9 mouse cellular contexts compared by ENCODE assay signal in the genomic region with DNA sequence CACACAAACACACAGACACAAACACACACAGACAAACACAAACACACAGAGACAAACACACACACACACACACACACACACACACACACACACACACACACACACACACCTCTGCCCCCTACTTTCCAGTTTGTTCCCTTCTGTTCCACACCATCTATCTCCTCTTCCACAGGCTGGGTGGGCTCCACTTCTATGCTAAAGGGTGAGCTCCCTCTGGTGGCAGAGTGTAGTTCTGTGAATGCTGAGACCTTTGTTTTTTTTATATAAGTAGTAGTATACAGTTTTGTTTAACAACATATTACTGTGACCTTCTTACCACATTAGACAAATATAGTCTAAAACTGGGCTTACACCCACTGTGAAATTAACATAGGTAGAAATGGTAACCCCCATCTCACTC.
DNase-seq lines count a peak whose midpoint lies in the region; ATAC-seq and TF ChIP-seq lines count a peak whose summit lies in the region.
"Had no signal": no experiment of that assay in that cellular context is flagged by ENCODE, and none has a peak within 500 bp of the region (broad histone marks: within the 10 kb centered on the region; RNA-seq: fewer than 3 reads in every experiment).

No protein-coding gene starts in this region.

- H3K27me3 ChIP-seq in heart, postnatal 0 days (ENCODE audit: control insufficient read depth, insufficient read depth, low read length), result no peaks in the 10 kb centered on the region
- H3K27me3 ChIP-seq in heart, embryonic 12.5 days (replicated peaks), result no peaks in the 10 kb centered on the region
- H3K27me3 ChIP-seq in embryonic facial prominence, embryonic 10.5 days (replicated peaks; ENCODE audit: low read depth, poor library complexity, severe bottlenecking), result no peaks in the 10 kb centered on the region
- H3K27me3 ChIP-seq in splenic B cell, adult 2 months (ENCODE audit: control insufficient read depth, insufficient read depth, low read length, poor library complexity, severe bottlenecking), result no peaks in the 10 kb centered on the region
- H3K27me3 ChIP-seq: limb, embryonic 15.5 days had no signal

- H3K4me3 ChIP-seq in heart, postnatal 0 days (ENCODE audit: low read depth, low read length), result no peak overlapping the region
- H3K4me3 ChIP-seq in heart, embryonic 12.5 days, result no peak overlapping the region
- no peak overlapping the region for H3K4me3 ChIP-seq in embryonic facial prominence, embryonic 10.5 days
- H3K4me3 ChIP-seq: limb, embryonic 15.5 days had no signal

- no peak for ATAC-seq in heart, postnatal 0 days (ENCODE audit: insufficient read depth, low read depth)
- no peak for ATAC-seq in heart, embryonic 12.5 days (ENCODE audit: insufficient number of reproducible peaks, low FRiP score)

- no peaks in the 10 kb centered on the region for H3K9me3 ChIP-seq in heart, postnatal 0 days (replicated peaks; ENCODE audit: control insufficient read depth, low read length)
- no peaks in the 10 kb centered on the region for H3K9me3 ChIP-seq in heart, embryonic 12.5 days (replicated peaks)
- H3K9me3 ChIP-seq in embryonic facial prominence, embryonic 10.5 days, result no peaks in the 10 kb centered on the region
- H3K9me3 ChIP-seq: limb, embryonic 15.5 days had no signal

- TF ChIP-seq CTCF in heart, postnatal 0 days (IDR thresholded peaks at IDR 0.05; ENCODE audit: low read depth), result peak; percentile 85

- H3K9ac ChIP-seq in heart, postnatal 0 days (replicated peaks; ENCODE audit: low read depth, low read length), result no peak overlapping the region
- H3K9ac ChIP-seq in heart, embryonic 12.5 days, result no peak overlapping the region
- H3K9ac ChIP-seq: limb, embryonic 15.5 days had no signal

- no peak overlapping the region for H3K4me2 ChIP-seq in heart, postnatal 0 days (ENCODE audit: low read depth, low read length)
- no peak overlapping the region for H3K4me2 ChIP-seq in heart, embryonic 12.5 days
- H3K4me2 ChIP-seq: limb, embryonic 15.5 days had no signal

- H3K27ac ChIP-seq in heart, postnatal 0 days (ENCODE audit: low read depth), result no peak overlapping the region
- H3K27ac ChIP-seq in heart, embryonic 12.5 days (ENCODE audit: poor library complexity, severe bottlenecking), result no peak overlapping the region
- no peak overlapping the region for H3K27ac ChIP-seq in embryonic facial prominence, embryonic 10.5 days (replicated peaks)
- H3K27ac ChIP-seq: limb, embryonic 15.5 days had no signal

- peak; percentile 50 for DNase-seq in heart, postnatal 0 days (ENCODE audit: low spot score)
- DNase-seq in A20 (ENCODE audit: low read depth, low spot score) (peak; percentile 55), NIH3T3 (ENCODE audit: low read depth) (peak; percentile 75)
- peak; percentile 47 for DNase-seq in embryonic facial prominence, embryonic 10.5 days (ENCODE audit: low spot score)
- DNase-seq in kidney, postnatal 36 days, result peak; percentile 40 to 80
- peak; percentile 11 for DNase-seq in lung, postnatal 25 days (ENCODE audit: low spot score)
- peak; percentile 75 for DNase-seq in splenic B cell, adult 2 months (ENCODE audit: low read depth, low spot score)

- no peak for TF ChIP-seq EP300 in heart, postnatal 0 days (IDR thresholded peaks at IDR 0.05; ENCODE audit: low read depth)

- H3K4me1 ChIP-seq in heart, postnatal 0 days (ENCODE audit: control insufficient read depth, insufficient read depth), result no peaks in the 10 kb centered on the region
- H3K4me1 ChIP-seq in heart, embryonic 12.5 days (replicated peaks), result no peaks in the 10 kb centered on the region
- H3K4me1 ChIP-seq in embryonic facial prominence, embryonic 10.5 days, result no peaks in the 10 kb centered on the region
- H3K4me1 ChIP-seq: limb, embryonic 15.5 days had no signal

- no peaks in the 10 kb centered on the region for H3K36me3 ChIP-seq in heart, postnatal 0 days (replicated peaks; ENCODE audit: control insufficient read depth, insufficient read depth, low read length)
- no peaks in the 10 kb centered on the region for H3K36me3 ChIP-seq in heart, embryonic 12.5 days
- no peaks in the 10 kb centered on the region for H3K36me3 ChIP-seq in embryonic facial prominence, embryonic 10.5 days (replicated peaks)
- H3K36me3 ChIP-seq in splenic B cell, adult 2 months (ENCODE audit: control insufficient read depth, insufficient read depth, low read length, poor library complexity, severe bottlenecking), result no peaks in the 10 kb centered on the region
- H3K36me3 ChIP-seq: limb, embryonic 15.5 days had no signal

Comparison
In these comparisons a context has a peak if more than half of its experiments do, and no peak if none do; other contexts are left out.
1. DNase-seq: peak in every context shown above with its lines; median percentile 75 in NIH3T3; 75 in splenic B cell, adult 2 months; 60 in kidney, postnatal 36 days; 55 in A20; 50 in heart, postnatal 0 days; 47 in embryonic facial prominence, embryonic 10.5 days; 11 in lung, postnatal 25 days.